Comparison of ENCODE assay signal across 10 mouse cellular contexts in genomic region chr12:103313871-103314639, GRCm38 (mm10). TPM values are rescaled to one million over a fixed set of nuclear protein-coding genes. Genes with fewer than 3 reads are reported as not detected.
DNase-seq lines count a peak whose midpoint lies in the region; ATAC-seq and TF ChIP-seq lines count a peak whose summit lies in the region.
"Had no signal": no experiment of that assay in that cellular context is flagged by ENCODE, and none has a peak within 500 bp of the region (broad histone marks: within the 10 kb centered on the region; RNA-seq: fewer than 3 reads in every experiment).

No protein-coding gene starts in this region.

- 43% methylated on average over 21 of the region's 21 CpGs for WGBS in embryonic facial prominence, embryonic 11.5 days
- 16% methylated on average over 21 of the region's 21 CpGs for WGBS in hindbrain, postnatal 0 days
- 17% methylated on average over 21 of the region's 21 CpGs for WGBS in midbrain, postnatal 0 days
- WGBS in intestine, embryonic 15.5 days = 67% methylated on average over 21 of the region's 21 CpGs

- peak; percentile 32; the same call in 1 of the 2 replicates for ATAC-seq in embryonic facial prominence, embryonic 11.5 days (replicated peaks; ENCODE audit: insufficient number of reproducible peaks, low FRiP score, low TSS enrichment, low read depth)
- peak; percentile 68 for ATAC-seq in hindbrain, postnatal 0 days
- ATAC-seq in midbrain, postnatal 0 days (ENCODE audit: low FRiP score) = peak; percentile 57
- ATAC-seq in inflammation-experienced regulatory T-cells, adult 6 months = no peak
- no peak for ATAC-seq in intestine, embryonic 15.5 days
- no peak for ATAC-seq in granulocyte monocyte progenitor cell, adult 5-6 weeks (replicated peaks; ENCODE audit: poor library complexity, severe bottlenecking)

- no peak overlapping the region for H3K4me3 ChIP-seq in embryonic facial prominence, embryonic 11.5 days (ENCODE audit: low read depth, low read length)
- peak overlapping the region; percentile 31; the same call in 1 of the 2 replicates for H3K4me3 ChIP-seq in hindbrain, postnatal 0 days (ENCODE audit: low read length)
- H3K4me3 ChIP-seq in midbrain, postnatal 0 days (ENCODE audit: low read depth, low read length) = no peak overlapping the region
- no peak overlapping the region for H3K4me3 ChIP-seq in intestine, embryonic 15.5 days (replicated peaks)

- peaks cover 11% of the 10 kb centered on the region for H3K4me1 ChIP-seq in embryonic facial prominence, embryonic 11.5 days (ENCODE audit: control insufficient read depth, insufficient read depth, low read length)
- peaks cover 19% of the 10 kb centered on the region for H3K4me1 ChIP-seq in hindbrain, postnatal 0 days (ENCODE audit: insufficient read depth, low read length)
- peaks cover 11% of the 10 kb centered on the region; the same call in 1 of the 2 replicates for H3K4me1 ChIP-seq in midbrain, postnatal 0 days (ENCODE audit: insufficient read depth, low read length)
- H3K4me1 ChIP-seq in intestine, embryonic 15.5 days (replicated peaks) = no peaks in the 10 kb centered on the region

- H3K27me3 ChIP-seq in embryonic facial prominence, embryonic 11.5 days (ENCODE audit: control insufficient read depth, insufficient read depth, low read length) = peaks cover 9% of the 10 kb centered on the region; the same call in 1 of the 2 replicates
- no peaks in the 10 kb centered on the region for H3K27me3 ChIP-seq in hindbrain, postnatal 0 days (ENCODE audit: insufficient read depth, low read length)
- peaks cover 4% of the 10 kb centered on the region; the same call in 1 of the 2 replicates for H3K27me3 ChIP-seq in midbrain, postnatal 0 days (ENCODE audit: insufficient read depth, low read length)
- peaks cover 33% of the 10 kb centered on the region for H3K27me3 ChIP-seq in intestine, embryonic 15.5 days (replicated peaks)

- peak; percentile 57 for DNase-seq in heart, postnatal 4 days
- no peak for DNase-seq in heart, adult 8-10 months (ENCODE audit: low spot score)
- peak; percentile 11 for DNase-seq in embryonic facial prominence, embryonic 11.5 days (ENCODE audit: low spot score)
- peak; percentile 86 for DNase-seq in hindbrain, postnatal 0 days (ENCODE audit: low spot score)
- peak; percentile 79 for DNase-seq in midbrain, postnatal 0 days (ENCODE audit: low spot score)

- no peaks in the 10 kb centered on the region for H3K36me3 ChIP-seq in embryonic facial prominence, embryonic 11.5 days (replicated peaks; ENCODE audit: control insufficient read depth, insufficient read depth, low read depth, low read length)
- no peaks in the 10 kb centered on the region for H3K36me3 ChIP-seq in hindbrain, postnatal 0 days (ENCODE audit: insufficient read depth, low read length)
- no peaks in the 10 kb centered on the region for H3K36me3 ChIP-seq in midbrain, postnatal 0 days (ENCODE audit: insufficient read depth, low read length)
- H3K36me3 ChIP-seq in intestine, embryonic 15.5 days = no peaks in the 10 kb centered on the region

- H3K9ac ChIP-seq in embryonic facial prominence, embryonic 11.5 days (replicated peaks; ENCODE audit: low read length) = no peak overlapping the region; the same call in 1 of the 2 replicates
- no peak overlapping the region; the same call in 1 of the 2 replicates for H3K9ac ChIP-seq in hindbrain, postnatal 0 days (replicated peaks; ENCODE audit: low read length)
- H3K9ac ChIP-seq in midbrain, postnatal 0 days (replicated peaks; ENCODE audit: low read length, poor library complexity, severe bottlenecking) = no peak overlapping the region
- no peak overlapping the region for H3K9ac ChIP-seq in intestine, embryonic 15.5 days

- no peaks in the 10 kb centered on the region for H3K9me3 ChIP-seq in embryonic facial prominence, embryonic 11.5 days (replicated peaks; ENCODE audit: control insufficient read depth, low read length)
- H3K9me3 ChIP-seq in hindbrain, postnatal 0 days (ENCODE audit: low read length) = no peaks in the 10 kb centered on the region
- H3K9me3 ChIP-seq in midbrain, postnatal 0 days (ENCODE audit: low read length) = no peaks in the 10 kb centered on the region
- no peaks in the 10 kb centered on the region for H3K9me3 ChIP-seq in intestine, embryonic 15.5 days

- TF ChIP-seq CTCF in hindbrain, postnatal 0 days (IDR thresholded peaks at IDR 0.05; ENCODE audit: low read depth) = peak; percentile 19; the same call in 1 of the 2 replicates
- peak; percentile 18; the same call in 1 of the 2 replicates for TF ChIP-seq CTCF in midbrain, postnatal 0 days (IDR thresholded peaks at IDR 0.05)

- no peak overlapping the region; the same call in 1 of the 2 replicates for H3K4me2 ChIP-seq in embryonic facial prominence, embryonic 11.5 days (ENCODE audit: low read depth, low read length)
- peak overlapping the region; percentile 61 for H3K4me2 ChIP-seq in hindbrain, postnatal 0 days (ENCODE audit: low read depth, low read length)
- H3K4me2 ChIP-seq in midbrain, postnatal 0 days (ENCODE audit: low read depth, low read length, poor library complexity, severe bottlenecking) = peak overlapping the region; percentile 50; the same call in 1 of the 2 replicates
- H3K4me2 ChIP-seq in intestine, embryonic 15.5 days (replicated peaks) = no peak overlapping the region

- H3K27ac ChIP-seq in embryonic facial prominence, embryonic 11.5 days (replicated peaks; ENCODE audit: low read depth, low read length) = no peak overlapping the region
- H3K27ac ChIP-seq in hindbrain, postnatal 0 days = peak overlapping the region; percentile 83
- peak overlapping the region; percentile 39; the same call in 1 of the 2 replicates for H3K27ac ChIP-seq in midbrain, postnatal 0 days (ENCODE audit: low read depth, low read length)
- H3K27ac ChIP-seq in intestine, embryonic 15.5 days = no peak overlapping the region

RNA-seq across cellular contexts. Expression of gene Fam181a, which starts 3.3 kb away (rescaled TPM):
- total RNA-seq in heart, postnatal 4 days (2021) = not detected
- total RNA-seq in heart, adult 8-10 months (2022) = not detected
- polyA plus RNA-seq in embryonic facial prominence, embryonic 11.5 days (2014; fragmentation: Nextera tagmentation; extraction: Ambion mirVana) = 4.5 and 5.1 TPM in 2 replicates
- total RNA-seq in hindbrain, postnatal 0 days (2014; rRNA removed) = 14.6 and 18.5 TPM in 2 replicates
- polyA plus RNA-seq in hindbrain, postnatal 0 days (2015; fragmentation: Nextera tagmentation; extraction: Ambion mirVana) = 8.1 and 9.2 TPM in 2 replicates
- total RNA-seq in midbrain, postnatal 0 days (2014; rRNA removed) = 11.2 and 14.9 TPM in 2 replicates
- 8.9 and 11.2 TPM in 2 replicates for polyA plus RNA-seq in midbrain, postnatal 0 days (2015; fragmentation: Nextera tagmentation; extraction: Ambion mirVana)
- polyA plus RNA-seq in inflammation-experienced regulatory T-cells, adult 6 months (2017; shearing (Covaris generic)) = not detected
- polyA plus RNA-seq in intestine, embryonic 15.5 days (2015; fragmentation: Nextera tagmentation; extraction: Ambion mirVana) = 0.13 TPM in 1 of 2 replicates, not detected in the other
- not detected in 2 replicates for total RNA-seq in granulocyte monocyte progenitor cell, adult 5-6 weeks (2014; fragmentation: Nextera tagmentation)
- total RNA-seq in granulocyte monocyte progenitor cell, adult 5-6 weeks (2017) = not detected in 2 replicates
- total RNA-seq: adrenal gland, postnatal 36 days had no signal
- polyA plus RNA-seq: stomach, embryonic 16.5 days had no signal

RNA-seq across cellular contexts. Expression of gene Asb2, which starts 41.7 kb away (rescaled TPM):
- 100 to 1,000 TPM; 330 to 353 TPM for total RNA-seq in heart, postnatal 4 days (2021)
- total RNA-seq in heart, adult 8-10 months (2022) = 100 to 1,000 TPM; 485 to 583 (median 548) TPM
- 0.92 and 1.2 TPM in 2 replicates for polyA plus RNA-seq in embryonic facial prominence, embryonic 11.5 days (2014; fragmentation: Nextera tagmentation; extraction: Ambion mirVana)
- total RNA-seq in hindbrain, postnatal 0 days (2014; rRNA removed) = 3.2 and 4.2 TPM in 2 replicates
- 1.4 and 1.6 TPM in 2 replicates for polyA plus RNA-seq in hindbrain, postnatal 0 days (2015; fragmentation: Nextera tagmentation; extraction: Ambion mirVana)
- 0.93 and 4.4 TPM in 2 replicates for total RNA-seq in midbrain, postnatal 0 days (2014; rRNA removed)
- polyA plus RNA-seq in midbrain, postnatal 0 days (2015; fragmentation: Nextera tagmentation; extraction: Ambion mirVana) = 1.5 and 1.9 TPM in 2 replicates
- polyA plus RNA-seq in inflammation-experienced regulatory T-cells, adult 6 months (2017; shearing (Covaris generic)) = 10 to 100 TPM; 22.5 to 68.5 (median 47.2) TPM
- polyA plus RNA-seq in intestine, embryonic 15.5 days (2015; fragmentation: Nextera tagmentation; extraction: Ambion mirVana) = 16.5 and 17.9 TPM in 2 replicates
- not detected in 2 replicates for total RNA-seq in granulocyte monocyte progenitor cell, adult 5-6 weeks (2014; fragmentation: Nextera tagmentation)
- 0.41 TPM in 1 of 2 replicates, not detected in the other for total RNA-seq in granulocyte monocyte progenitor cell, adult 5-6 weeks (2017)

Comparison
In these comparisons a context has a peak if more than half of its experiments do, and no peak if none do; other contexts are left out.
1. ATAC-seq: peak in embryonic facial prominence, embryonic 11.5 days (single experiment), hindbrain, postnatal 0 days (single experiment) and midbrain, postnatal 0 days (single experiment); none in inflammation-experienced regulatory T-cells, adult 6 months (single experiment), intestine, embryonic 15.5 days (single experiment) and granulocyte monocyte progenitor cell, adult 5-6 weeks (single experiment).
2. H3K27ac ChIP-seq: peak in hindbrain, postnatal 0 days (single experiment) and midbrain, postnatal 0 days (single experiment); none in embryonic facial prominence, embryonic 11.5 days (single experiment) and intestine, embryonic 15.5 days (single experiment).
3. H3K4me2 ChIP-seq: peak in hindbrain, postnatal 0 days (single experiment) and midbrain, postnatal 0 days (single experiment); none in embryonic facial prominence, embryonic 11.5 days (single experiment) and intestine, embryonic 15.5 days (single experiment).
4. RNA of gene Fam181a, which starts 3.3 kb away (total RNA-seq): 14.6 to 18.5 TPM in hindbrain, postnatal 0 days and 11.2 to 14.9 TPM in midbrain, postnatal 0 days; not detected in heart, postnatal 4 days, not detected in heart, adult 8-10 months and not detected in granulocyte monocyte progenitor cell, adult 5-6 weeks; every median in the first group is over 10 times any median in the second.
5. RNA of gene Asb2, which starts 41.7 kb away (total RNA-seq): 485 to 583 TPM in heart, adult 8-10 months and 330 to 353 TPM in heart, postnatal 4 days; 3.2 to 4.2 TPM in hindbrain, postnatal 0 days, 0.93 to 4.4 TPM in midbrain, postnatal 0 days and 0.41 TPM in granulocyte monocyte progenitor cell, adult 5-6 weeks; every median in the first group is over 10 times any median in the second.